Mouse (Mus musculus): ENCODE data around the gene Ckb.
"Not testable (repeated sequence)": the region's sequence is repeated elsewhere in the genome, so short reads cannot be mapped to it uniquely, and the experiment has no call there.

DNA sequence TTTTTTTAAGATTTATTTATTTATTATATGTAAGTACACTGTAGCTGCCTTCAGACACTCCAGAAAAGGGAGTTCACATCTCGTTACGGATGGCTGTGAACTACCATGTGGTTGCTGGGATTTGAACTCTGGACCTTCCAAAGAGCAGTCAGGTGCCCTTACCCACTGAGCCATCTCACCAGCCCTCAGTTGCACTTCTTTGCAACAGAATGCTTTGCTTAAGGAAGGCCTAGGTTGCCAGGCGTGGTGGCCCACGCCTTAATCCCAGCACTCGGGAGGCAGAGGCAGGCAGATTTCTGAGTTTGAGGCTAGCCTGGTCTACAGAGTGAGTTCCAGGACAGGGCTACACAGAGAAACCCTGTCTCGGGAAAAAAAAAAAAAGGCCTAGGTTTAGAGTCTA lies 41.7 kb upstream of the Ckb start:
- TF ChIP-seq TBP (IDR thresholded peaks at IDR 0.05; ENCODE audit: low read depth, low read length), result peak; percentile 84
- TF ChIP-seq MYC (IDR thresholded peaks at IDR 0.05; ENCODE audit: low read depth, low read length); EP300 (IDR thresholded peaks at IDR 0.05; ENCODE audit: low read depth in 1 of 2, low read length in 2 of 2); CTCF (IDR thresholded peaks at IDR 0.05 in 2 of 3, conservative IDR thresholded peaks at IDR 0.05 in 1 of 3; ENCODE audit: control insufficient read depth in 1 of 3, insufficient read depth in 1 of 3, low read depth in 2 of 3, low read length in 3 of 3, poor library complexity in 1 of 3, severe bottlenecking in 1 of 3): not testable (repeated sequence)
